Mouse (Mus musculus) lung, postnatal 0 days (tissue): ENCODE measurements at regions not wholly inside any gene's neighbourhood (a gene's known extent, or its start where the extent isn't known, plus 50 kb on each side); places are given as distances from the start of the nearest gene placed in this dataset.

Experiments used
- CTCF ChIP-seq: IDR thresholded peaks from 2 replicates; pipeline ENCODE4 v1.5.1; 2016; ENCODE audit warnings: antibody characterized with exemption, mild to moderate bottlenecking
- EP300 ChIP-seq: IDR thresholded peaks from 2 replicates; pipeline ENCODE4 v1.6.1; 2016; ENCODE audit warnings: antibody characterized with exemption, mild to moderate bottlenecking, control low read depth

DNA sequence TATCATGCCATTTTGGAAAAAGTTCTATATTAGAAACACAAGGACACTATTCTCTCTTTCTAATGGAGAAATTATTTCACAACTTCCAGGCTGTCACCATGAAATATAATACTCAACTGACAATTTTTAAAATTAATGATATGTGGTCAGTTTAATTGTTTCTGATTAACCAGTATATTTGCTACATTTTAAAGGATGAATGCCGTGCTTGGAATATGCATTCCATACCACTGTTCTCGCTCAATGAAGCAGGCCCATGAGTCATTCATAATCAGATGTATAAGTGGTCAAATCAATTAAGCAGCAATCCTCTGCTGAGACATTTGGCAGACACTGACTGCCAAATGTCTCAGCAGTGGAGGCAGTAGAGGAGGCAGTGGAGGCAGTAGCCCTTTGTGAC, 283.4 kb upstream of the Gpc5 start:
- no peak for TF ChIP-seq CTCF
- no peak for TF ChIP-seq EP300
